Mouse (Mus musculus) midbrain, embryonic 16.5 days (tissue): ENCODE measurements around the gene Col25a1. TPM values are rescaled to one million over a fixed set of nuclear protein-coding genes. Genes with fewer than 3 reads are reported as not detected.
A peak's percentile ranks its signal among the peaks of the same experiment; 100 is the strongest.

Source experiments
- ATAC-seq: fragments of 200-750 bp; cut with Nextera tagmentation; 2 replicates; pipeline ENCODE4 v1.8.0; 2017; ENCODE audit warnings: moderate TSS enrichment
- H3K27ac ChIP-seq: fragments of 300-500 bp; sonication (generic); 2 replicates; pipeline ENCODE4 v1.5.1; 2014; ENCODE audit warnings: mild to moderate bottlenecking, low read length, mixed read lengths
- H3K27me3 ChIP-seq: fragments of 300-500 bp; sonication (generic); 2 replicates; pipeline ENCODE4 v1.6.1; 2014; ENCODE audit warnings: low read depth, low read length, mixed read lengths; ENCODE audit not compliant: control insufficient read depth, insufficient read depth
- H3K36me3 ChIP-seq: fragments of 300-500 bp; sonication (generic); 2 replicates; pipeline ENCODE4 v1.6.1; 2014; ENCODE audit warnings: mild to moderate bottlenecking, low read length, moderate library complexity, mixed read lengths; ENCODE audit not compliant: control insufficient read depth, insufficient read depth
- H3K4me1 ChIP-seq: fragments of 300-500 bp; sonication (generic); 2 replicates; pipeline ENCODE4 v1.6.1; 2014; ENCODE audit warnings: mild to moderate bottlenecking, low read length, mixed read lengths; ENCODE audit not compliant: control insufficient read depth, insufficient read depth
- H3K4me2 ChIP-seq: fragments of 300-500 bp; sonication (generic); 2 replicates; pipeline ENCODE4 v1.6.1; 2014; ENCODE audit warnings: mild to moderate bottlenecking, low read length, mixed read lengths
- H3K4me3 ChIP-seq: fragments of 300-500 bp; sonication (generic); 2 replicates; pipeline ENCODE4 v1.5.1; 2014; ENCODE audit warnings: low read depth, mild to moderate bottlenecking, low read length, moderate library complexity, mixed read lengths
- H3K9ac ChIP-seq: fragments of 300-500 bp; sonication (generic); 2 replicates; pipeline ENCODE4 v1.6.1; 2014; ENCODE audit warnings: low read depth, low read length, mixed read lengths
- H3K9me3 ChIP-seq: fragments of 300-500 bp; sonication (generic); replicated peaks from 2 replicates; pipeline ENCODE4 v1.6.1; 2014; ENCODE audit warnings: mild to moderate bottlenecking, low read length, mixed read lengths; ENCODE audit not compliant: control insufficient read depth, poor library complexity, severe bottlenecking
- WGBS: fragments of 180-500 bp; shearing (Covaris S2); extraction: QIAGEN DNeasy Blood & Tissue Kit; methylation state at CpG from one replicate; pipeline ENCODE4 v1.1.7; 2014; 5-methylcytosine and 5-hydroxymethylcytosine counted together
- polyA plus RNA-seq: library from polyadenylated mRNA; unstranded; fragments of >200 nt; fragmentation: Nextera tagmentation; extraction: Ambion mirVana; gene quantifications from 2 replicates; pipeline ENCODE4 v1.2.1, GENCODE M21; 2015

Gene Col25a1
- polyA plus RNA-seq, 1 experiment from 2014 or later, result 15.1 TPM

DNA sequence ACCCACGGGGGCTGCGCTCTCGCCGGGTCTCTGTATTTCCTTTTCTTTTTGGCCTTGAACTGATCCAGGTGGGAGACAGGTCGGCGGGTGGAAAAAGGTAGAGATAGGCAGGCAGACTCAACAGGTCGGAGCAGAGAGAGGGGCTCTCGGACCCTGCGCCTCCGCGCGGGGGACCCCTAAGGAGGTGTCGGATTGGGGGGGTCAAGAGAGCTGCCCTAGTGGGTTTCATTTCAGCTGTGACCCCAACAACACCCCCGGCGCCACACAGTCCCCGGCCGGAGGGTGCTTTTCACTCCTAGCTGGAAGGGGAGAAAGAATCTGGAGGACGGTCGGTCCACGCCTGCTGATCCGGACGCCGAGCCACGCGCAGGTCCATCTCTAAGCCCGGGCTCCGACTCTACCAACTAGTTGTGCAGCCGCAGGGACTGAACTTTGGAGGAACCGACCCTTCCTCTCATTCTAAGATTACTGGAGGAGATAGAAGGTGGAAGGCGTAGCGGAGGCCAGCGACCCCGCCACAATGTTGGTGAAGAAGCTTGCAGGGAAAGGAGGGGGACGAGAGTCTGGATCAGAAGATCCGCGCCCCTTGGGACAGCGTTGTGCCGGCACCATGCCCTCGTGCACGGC lies 49.8 kb downstream of the Col25a1 start:
- 0% methylated on average over 40 of the region's 40 CpGs for WGBS
- H3K9ac ChIP-seq, result peak overlapping the region; percentile 65
- no peaks in the 10 kb centered on the region for H3K9me3 ChIP-seq
- H3K4me1 ChIP-seq, result peaks cover 4% of the 10 kb centered on the region
- H3K4me3 ChIP-seq, result peak overlapping the region; percentile 65
- no peaks in the 10 kb centered on the region for H3K27me3 ChIP-seq
- peak; percentile 57 for ATAC-seq
- peak overlapping the region; percentile 98 for H3K4me2 ChIP-seq
- H3K27ac ChIP-seq, result no peak overlapping the region
- H3K36me3 ChIP-seq, result no peaks in the 10 kb centered on the region

DNA sequence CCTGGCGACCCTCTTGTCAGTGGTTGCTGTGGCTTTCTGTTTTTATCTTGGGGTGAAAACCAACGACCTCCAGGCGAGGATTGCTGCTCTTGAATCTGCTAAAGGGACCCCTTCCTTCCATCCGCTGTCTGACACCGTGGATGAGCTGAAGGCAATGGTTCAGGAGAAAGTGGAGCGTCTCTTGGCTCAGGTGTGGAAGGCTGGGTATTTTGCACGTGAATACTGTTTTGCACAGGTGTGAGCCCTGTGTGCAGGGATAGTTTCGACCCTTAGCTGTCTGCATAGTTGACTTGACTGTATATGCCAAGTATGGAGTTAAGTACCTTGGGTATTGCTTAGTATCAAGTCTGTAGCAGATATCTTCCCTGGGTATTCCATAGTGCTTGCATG lies 50.3 kb downstream of the Col25a1 start:
- no peak overlapping the region for H3K27ac ChIP-seq
- 25% methylated on average over 8 of the region's 8 CpGs for WGBS

DNA sequence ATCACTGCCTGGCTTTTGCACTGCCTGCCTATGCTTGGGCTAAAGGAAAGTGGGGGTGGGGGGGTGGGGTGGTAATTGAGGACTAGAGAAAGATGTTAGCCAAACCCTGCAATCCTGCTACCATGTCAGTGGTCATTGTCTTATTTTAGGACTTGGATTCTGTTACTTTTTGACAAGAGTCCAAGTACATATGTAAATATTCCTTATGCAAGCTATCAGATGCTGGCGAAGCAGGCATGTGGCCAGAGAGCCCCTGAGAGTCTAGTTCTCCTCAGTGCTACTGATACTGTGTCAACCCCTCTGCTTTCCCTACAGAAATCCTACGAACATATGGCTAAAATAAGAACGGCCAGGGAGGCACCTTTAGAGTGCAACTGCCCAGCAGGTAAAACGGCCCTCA lies 51.1 kb downstream of the Col25a1 start:
- Histone ChIP-seq H3K4me2 (peak overlapping the region; percentile 98), H3K9me3 (no peaks in the 10 kb centered on the region), H3K4me1 (peaks cover 4% of the 10 kb centered on the region), H3K27me3 (no peaks in the 10 kb centered on the region), H3K36me3 (no peaks in the 10 kb centered on the region), H3K4me3 (peak overlapping the region; percentile 65), H3K9ac (no peak overlapping the region), H3K27ac (no peak overlapping the region)
- WGBS, result 81% methylated on average over 4 of the region's 4 CpGs
- ATAC-seq, result no peak

More for the DNA sequence above, 50.3 kb downstream of the Col25a1 start:
- peak overlapping the region; percentile 65; the same call in 1 of the 2 replicates for H3K9ac ChIP-seq
- no peaks in the 10 kb centered on the region for H3K36me3 ChIP-seq
- peaks cover 4% of the 10 kb centered on the region for H3K4me1 ChIP-seq
- H3K9me3 ChIP-seq, result no peaks in the 10 kb centered on the region
- no peak for ATAC-seq
- peak overlapping the region; percentile 98 for H3K4me2 ChIP-seq
- H3K4me3 ChIP-seq, result peak overlapping the region; percentile 65
- H3K27me3 ChIP-seq, result no peaks in the 10 kb centered on the region

DNA sequence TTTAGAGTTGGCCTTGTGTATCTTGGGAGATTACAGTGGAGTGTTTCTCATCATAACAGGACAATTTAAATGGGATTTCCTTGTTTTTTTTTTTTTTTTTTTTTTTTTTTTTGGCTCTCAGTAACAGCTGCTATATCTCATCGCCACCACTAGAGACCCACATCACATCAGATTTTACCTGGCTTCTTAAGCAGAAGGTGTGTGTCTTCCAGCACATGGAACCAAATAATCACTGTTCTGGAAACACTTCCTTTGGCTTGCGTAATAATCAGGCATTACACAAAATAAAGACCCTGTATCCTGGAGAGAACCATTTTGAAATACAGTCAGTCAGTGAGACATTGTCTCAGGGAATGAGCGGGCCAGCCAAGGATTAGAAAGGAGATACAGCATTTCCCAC lies 53.8 kb downstream of the Col25a1 start:
- Histone ChIP-seq H3K27me3 (no peaks in the 10 kb centered on the region), H3K4me1 (no peaks in the 10 kb centered on the region), H3K4me3 (no peak overlapping the region), H3K9me3 (no peaks in the 10 kb centered on the region), H3K9ac (no peak overlapping the region), H3K4me2 (no peak overlapping the region), H3K27ac (no peak overlapping the region), H3K36me3 (no peaks in the 10 kb centered on the region)
- ATAC-seq, result no peak
- WGBS, result 53% methylated on average over 3 of the region's 3 CpGs

- no peaks in the 10 kb centered on the region for H3K36me3 ChIP-seq
- no peaks in the 10 kb centered on the region for H3K4me1 ChIP-seq
- H3K9me3 ChIP-seq, result no peaks in the 10 kb centered on the region
- H3K9ac ChIP-seq, result no peak overlapping the region
- 89% methylated on average over 5 of the region's 5 CpGs for WGBS
- no peak overlapping the region for H3K4me3 ChIP-seq
- H3K4me2 ChIP-seq, result no peak overlapping the region
- ATAC-seq, result no peak
- H3K27me3 ChIP-seq, result no peaks in the 10 kb centered on the region
- H3K27ac ChIP-seq, result no peak overlapping the region
Observed at GRCm38 (mm10) chr3:130187588-130187987, 56.3 kb downstream of the Col25a1 start.

- Histone ChIP-seq H3K36me3 (no peaks in the 10 kb centered on the region), H3K27ac (no peak overlapping the region), H3K4me3 (no peak overlapping the region), H3K4me2 (no peak overlapping the region), H3K4me1 (no peaks in the 10 kb centered on the region), H3K9me3 (no peaks in the 10 kb centered on the region), H3K9ac (no peak overlapping the region), H3K27me3 (no peaks in the 10 kb centered on the region)
- no peak for ATAC-seq
- 88% methylated on average over 8 of the region's 8 CpGs for WGBS
Observed at GRCm38 (mm10) chr3:130193450-130193849, 62.1 kb downstream of the Col25a1 start.

- Histone ChIP-seq H3K27me3 (no peaks in the 10 kb centered on the region), H3K4me1 (peaks cover 2% of the 10 kb centered on the region; the same call in 1 of the 2 replicates), H3K9me3 (no peaks in the 10 kb centered on the region), H3K4me3 (no peak overlapping the region), H3K9ac (no peak overlapping the region), H3K4me2 (no peak overlapping the region), H3K36me3 (no peaks in the 10 kb centered on the region), H3K27ac (no peak overlapping the region)
- WGBS, result 79% methylated on average over 11 of the region's 11 CpGs
- no peak for ATAC-seq
Observed at GRCm38 (mm10) chr3:130214631-130215030, 83.3 kb downstream of the Col25a1 start.

GRCm38 (mm10) chr3:130216141-130216540 lies 84.8 kb downstream of the Col25a1 start:
- Histone ChIP-seq H3K27me3 (no peaks in the 10 kb centered on the region), H3K27ac (no peak overlapping the region), H3K4me2 (no peak overlapping the region), H3K4me3 (no peak overlapping the region), H3K36me3 (no peaks in the 10 kb centered on the region), H3K4me1 (peaks cover 2% of the 10 kb centered on the region; the same call in 1 of the 2 replicates), H3K9me3 (no peaks in the 10 kb centered on the region), H3K9ac (no peak overlapping the region)
- no peak for ATAC-seq

DNA sequence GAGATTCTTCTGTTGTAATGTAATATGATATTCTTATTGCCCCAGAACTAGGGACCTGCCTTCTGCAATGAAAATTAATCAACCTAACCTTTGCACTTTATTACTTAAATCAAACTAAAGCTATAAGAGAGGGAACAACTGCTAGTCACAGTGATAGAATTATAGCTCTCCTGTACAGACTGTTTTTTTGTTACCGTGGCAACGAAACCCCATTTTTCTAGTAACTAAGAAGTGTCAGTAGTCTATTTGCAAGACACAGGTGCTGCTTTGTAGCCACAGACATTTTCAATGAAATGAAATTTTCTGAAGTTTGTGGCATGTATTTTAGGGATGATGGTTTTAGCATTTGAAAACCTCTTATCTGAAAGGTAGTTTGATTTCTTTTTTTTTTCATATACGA lies 85.3 kb downstream of the Col25a1 start:
- Histone ChIP-seq H3K4me3 (no peak overlapping the region), H3K9ac (no peak overlapping the region), H3K36me3 (no peaks in the 10 kb centered on the region), H3K9me3 (no peaks in the 10 kb centered on the region), H3K4me1 (peaks cover 2% of the 10 kb centered on the region; the same call in 1 of the 2 replicates), H3K4me2 (no peak overlapping the region), H3K27ac (no peak overlapping the region), H3K27me3 (no peaks in the 10 kb centered on the region)
- no peak for ATAC-seq
- 88% methylated on average over 3 of the region's 3 CpGs for WGBS
